Mouse (Mus musculus): ENCODE measurements around the gene Atp6v1b1. TPM values are rescaled to one million over a fixed set of nuclear protein-coding genes. Genes with fewer than 3 reads are reported as not detected.

The Atp6v1b1 gene
- polyA plus RNA-seq, 1 experiment from 2014 or later = not detected

GRCm38 (mm10) chr6:83722526-83722925, 20.3 kb upstream of the Atp6v1b1 start:
- no peaks in the 10 kb centered on the region for H3K9me3 ChIP-seq (replicated peaks)
- no peak overlapping the region for H3K9ac ChIP-seq
- WGBS = 23% methylated on average over 6 of the region's 6 CpGs
- no peak overlapping the region for H3K27ac ChIP-seq (ENCODE audit: poor library complexity, severe bottlenecking)
- no peak overlapping the region for H3K4me2 ChIP-seq
- H3K27me3 ChIP-seq (replicated peaks) = peaks cover 76% of the 10 kb centered on the region
- no peaks in the 10 kb centered on the region for H3K4me1 ChIP-seq (replicated peaks)
- ATAC-seq (ENCODE audit: insufficient number of reproducible peaks, low FRiP score) = no peak
- no peak overlapping the region for H3K4me3 ChIP-seq
- no peaks in the 10 kb centered on the region for H3K36me3 ChIP-seq

- H3K27ac ChIP-seq (ENCODE audit: poor library complexity, severe bottlenecking) = no peak overlapping the region
- H3K27me3 ChIP-seq (replicated peaks) = peaks cover 69% of the 10 kb centered on the region
- H3K9ac ChIP-seq = no peak overlapping the region
- no peaks in the 10 kb centered on the region for H3K9me3 ChIP-seq (replicated peaks)
- H3K36me3 ChIP-seq = no peaks in the 10 kb centered on the region
- H3K4me3 ChIP-seq = no peak overlapping the region
- no peak for ATAC-seq (ENCODE audit: insufficient number of reproducible peaks, low FRiP score)
- 37% methylated on average over 4 of the region's 4 CpGs for WGBS
- no peak overlapping the region for H3K4me2 ChIP-seq
- H3K4me1 ChIP-seq (replicated peaks) = no peaks in the 10 kb centered on the region
Observed at GRCm38 (mm10) chr6:83727178-83727577, 15.6 kb upstream of the Atp6v1b1 start.

- Histone ChIP-seq H3K27ac (ENCODE audit: poor library complexity, severe bottlenecking) (no peak overlapping the region), H3K4me1 (replicated peaks) (no peaks in the 10 kb centered on the region), H3K36me3 (no peaks in the 10 kb centered on the region), H3K9ac (no peak overlapping the region), H3K4me3 (no peak overlapping the region), H3K4me2 (no peak overlapping the region), H3K9me3 (replicated peaks) (no peaks in the 10 kb centered on the region), H3K27me3 (replicated peaks) (peaks cover 69% of the 10 kb centered on the region)
- ATAC-seq (ENCODE audit: insufficient number of reproducible peaks, low FRiP score) = no peak
- WGBS = 84% methylated on average over 3 of the region's 3 CpGs
Observed at GRCm38 (mm10) chr6:83728488-83728887, 14.3 kb upstream of the Atp6v1b1 start.

- peaks cover 9% of the 10 kb centered on the region for H3K9me3 ChIP-seq (replicated peaks)
- H3K27me3 ChIP-seq (replicated peaks) = peaks cover 62% of the 10 kb centered on the region
- H3K27ac ChIP-seq (ENCODE audit: poor library complexity, severe bottlenecking) = no peak overlapping the region
- H3K4me1 ChIP-seq (replicated peaks) = no peaks in the 10 kb centered on the region
- no peak overlapping the region for H3K9ac ChIP-seq
- H3K4me3 ChIP-seq = no peak overlapping the region
- H3K36me3 ChIP-seq = no peaks in the 10 kb centered on the region
- no peak overlapping the region for H3K4me2 ChIP-seq
- no peak for ATAC-seq (ENCODE audit: insufficient number of reproducible peaks, low FRiP score)
- WGBS = 69% methylated on average over 14 of the region's 14 CpGs
Observed at GRCm38 (mm10) chr6:83729350-83729970, 13.3 kb upstream of the Atp6v1b1 start.

GRCm38 (mm10) chr6:83731128-83731527, 11.7 kb upstream of the Atp6v1b1 start:
- Histone ChIP-seq H3K4me1 (replicated peaks) (no peaks in the 10 kb centered on the region), H3K36me3 (no peaks in the 10 kb centered on the region), H3K9ac (no peak overlapping the region), H3K4me3 (no peak overlapping the region), H3K27ac (ENCODE audit: poor library complexity, severe bottlenecking) (no peak overlapping the region), H3K9me3 (replicated peaks) (peaks cover 10% of the 10 kb centered on the region), H3K4me2 (no peak overlapping the region), H3K27me3 (replicated peaks) (peaks cover 61% of the 10 kb centered on the region)
- WGBS = 28% methylated on average over 5 of the region's 5 CpGs
- ATAC-seq (ENCODE audit: insufficient number of reproducible peaks, low FRiP score) = no peak

GRCm38 (mm10) chr6:83737311-83737710, 5.5 kb upstream of the Atp6v1b1 start:
- ATAC-seq (ENCODE audit: insufficient number of reproducible peaks, low FRiP score) = no peak
- peaks cover 14% of the 10 kb centered on the region for H3K9me3 ChIP-seq (replicated peaks)
- H3K4me1 ChIP-seq (replicated peaks) = no peaks in the 10 kb centered on the region; the same call in 1 of the 2 replicates
- no peak overlapping the region for H3K27ac ChIP-seq (ENCODE audit: poor library complexity, severe bottlenecking)
- H3K36me3 ChIP-seq = no peaks in the 10 kb centered on the region
- no peak overlapping the region for H3K4me2 ChIP-seq
- H3K27me3 ChIP-seq (replicated peaks) = peaks cover 35% of the 10 kb centered on the region
- 24% methylated on average over 13 of the region's 13 CpGs for WGBS
- H3K9ac ChIP-seq = no peak overlapping the region
- no peak overlapping the region for H3K4me3 ChIP-seq

GRCm38 (mm10) chr6:83738596-83738995, 4.2 kb upstream of the Atp6v1b1 start:
- H3K4me2 ChIP-seq = no peak overlapping the region
- H3K9me3 ChIP-seq (replicated peaks) = peaks cover 13% of the 10 kb centered on the region
- H3K27ac ChIP-seq (ENCODE audit: poor library complexity, severe bottlenecking) = no peak overlapping the region
- 67% methylated on average over 6 of the region's 6 CpGs for WGBS
- H3K9ac ChIP-seq = no peak overlapping the region
- ATAC-seq (ENCODE audit: insufficient number of reproducible peaks, low FRiP score) = no peak
- H3K4me3 ChIP-seq = no peak overlapping the region
- no peaks in the 10 kb centered on the region; the same call in 1 of the 2 replicates for H3K4me1 ChIP-seq (replicated peaks)
- no peaks in the 10 kb centered on the region for H3K36me3 ChIP-seq
- H3K27me3 ChIP-seq (replicated peaks) = peaks cover 42% of the 10 kb centered on the region

GRCm38 (mm10) chr6:83743212-83743611, 422 bp downstream of the Atp6v1b1 start:
- Histone ChIP-seq H3K27ac (ENCODE audit: poor library complexity, severe bottlenecking) (no peak overlapping the region), H3K27me3 (replicated peaks) (peaks cover 69% of the 10 kb centered on the region), H3K9ac (no peak overlapping the region), H3K4me2 (no peak overlapping the region), H3K4me1 (replicated peaks) (no peaks in the 10 kb centered on the region), H3K4me3 (no peak overlapping the region), H3K36me3 (no peaks in the 10 kb centered on the region), H3K9me3 (replicated peaks) (peaks cover 4% of the 10 kb centered on the region)
- no peak for ATAC-seq (ENCODE audit: insufficient number of reproducible peaks, low FRiP score)
- 59% methylated on average over 5 of the region's 5 CpGs for WGBS

- H3K27me3 ChIP-seq (replicated peaks) = peaks cover 76% of the 10 kb centered on the region
- H3K4me3 ChIP-seq = no peak overlapping the region
- H3K36me3 ChIP-seq = no peaks in the 10 kb centered on the region
- no peak overlapping the region for H3K4me2 ChIP-seq
- no peak overlapping the region for H3K27ac ChIP-seq (ENCODE audit: poor library complexity, severe bottlenecking)
- ATAC-seq (ENCODE audit: insufficient number of reproducible peaks, low FRiP score) = peak; percentile 46
- no peaks in the 10 kb centered on the region for H3K4me1 ChIP-seq (replicated peaks)
- H3K9me3 ChIP-seq (replicated peaks) = peaks cover 4% of the 10 kb centered on the region
- no peak overlapping the region for H3K9ac ChIP-seq
- 71% methylated on average over 5 of the region's 5 CpGs for WGBS
Observed at GRCm38 (mm10) chr6:83744126-83744525, 1.3 kb downstream of the Atp6v1b1 start.

- Histone ChIP-seq H3K4me3 (no peak overlapping the region), H3K27ac (ENCODE audit: poor library complexity, severe bottlenecking) (no peak overlapping the region), H3K27me3 (replicated peaks) (peaks cover 80% of the 10 kb centered on the region), H3K9me3 (replicated peaks) (peaks cover 4% of the 10 kb centered on the region), H3K4me2 (no peak overlapping the region), H3K4me1 (replicated peaks) (no peaks in the 10 kb centered on the region), H3K9ac (no peak overlapping the region), H3K36me3 (no peaks in the 10 kb centered on the region)
- ATAC-seq (ENCODE audit: insufficient number of reproducible peaks, low FRiP score) = no peak
- 59% methylated on average over 5 of the region's 5 CpGs for WGBS
Observed at GRCm38 (mm10) chr6:83744557-83744956, 1.8 kb downstream of the Atp6v1b1 start.

- Histone ChIP-seq H3K27me3 (replicated peaks) (peaks cover 79% of the 10 kb centered on the region), H3K4me1 (replicated peaks) (no peaks in the 10 kb centered on the region), H3K9ac (no peak overlapping the region), H3K36me3 (no peaks in the 10 kb centered on the region), H3K4me3 (no peak overlapping the region), H3K4me2 (no peak overlapping the region), H3K27ac (ENCODE audit: poor library complexity, severe bottlenecking) (no peak overlapping the region), H3K9me3 (replicated peaks) (peaks cover 4% of the 10 kb centered on the region; the same call in 1 of the 2 replicates)
- no peak for ATAC-seq (ENCODE audit: insufficient number of reproducible peaks, low FRiP score)
- 54% methylated on average over 2 of the region's 2 CpGs for WGBS
Observed at GRCm38 (mm10) chr6:83745466-83745865, 2.7 kb downstream of the Atp6v1b1 start.

GRCm38 (mm10) chr6:83749286-83749685, 6.5 kb downstream of the Atp6v1b1 start:
- no peak for ATAC-seq (ENCODE audit: insufficient number of reproducible peaks, low FRiP score)
- Histone ChIP-seq H3K27ac (ENCODE audit: poor library complexity, severe bottlenecking) (no peak overlapping the region), H3K9me3 (replicated peaks) (no peaks in the 10 kb centered on the region), H3K4me2 (no peak overlapping the region), H3K9ac (no peak overlapping the region), H3K27me3 (replicated peaks) (peaks cover 91% of the 10 kb centered on the region), H3K4me1 (replicated peaks) (no peaks in the 10 kb centered on the region), H3K36me3 (no peaks in the 10 kb centered on the region), H3K4me3 (no peak overlapping the region)
- WGBS = 32% methylated on average over 3 of the region's 3 CpGs

Measured in heart, embryonic 12.5 days (tissue).